Mouse (Mus musculus) lung, postnatal 36 days (tissue): Measurements from ENCODE around the gene Ccdc102a.

Source experiments
- DNase-seq: peaks from one replicate; pipeline ENCODE4 v3.0.0; 2022; ENCODE audit warnings: mixed read lengths

The Ccdc102a gene

DNA sequence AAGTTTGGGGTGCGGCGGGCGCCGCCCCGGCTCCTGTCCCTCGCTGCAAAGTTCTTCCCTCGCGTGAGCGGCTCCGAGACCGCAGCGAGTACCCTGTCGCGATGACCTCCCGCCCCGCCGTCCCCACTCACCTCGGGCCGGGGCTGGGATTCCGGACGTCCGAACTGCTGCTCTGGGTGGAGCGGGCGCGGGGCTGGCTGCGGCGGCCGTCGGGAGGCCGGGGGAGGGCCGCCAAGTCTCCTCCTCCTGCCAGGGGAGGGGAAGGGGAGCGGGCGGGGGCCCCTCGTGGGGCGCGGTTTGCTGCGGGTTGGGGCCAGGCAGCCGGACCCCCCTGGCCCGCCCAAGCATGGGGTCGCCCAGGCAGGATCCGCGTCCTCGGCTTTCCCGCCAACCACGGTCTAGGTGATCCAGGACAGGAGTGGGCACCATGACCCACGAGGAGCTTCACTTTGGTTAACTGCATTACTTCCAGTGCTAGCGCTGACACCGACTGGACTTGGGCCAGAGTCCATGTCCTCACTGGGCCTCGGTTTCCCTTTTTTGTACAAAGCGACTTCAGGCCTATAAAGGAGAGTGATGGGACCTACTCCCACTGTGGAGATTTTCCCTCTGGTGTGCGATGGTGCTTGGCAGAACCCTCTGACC lies at the start of gene Ccdc102a:
Gene Ccdc102a (minus strand): TSS at position 248 of the 645 bp plus-strand sequence.
- DNase-seq: peak; percentile 50

GRCm38 (mm10) chr8:94967554-94967953 lies 49.7 kb upstream of the Ccdc102a start:
- peak; percentile 89 for DNase-seq

- DNase-seq: peak; percentile 68
Measured at GRCm38 (mm10) chr8:94967071-94967470, 49.2 kb upstream of the Ccdc102a start.

DNA sequence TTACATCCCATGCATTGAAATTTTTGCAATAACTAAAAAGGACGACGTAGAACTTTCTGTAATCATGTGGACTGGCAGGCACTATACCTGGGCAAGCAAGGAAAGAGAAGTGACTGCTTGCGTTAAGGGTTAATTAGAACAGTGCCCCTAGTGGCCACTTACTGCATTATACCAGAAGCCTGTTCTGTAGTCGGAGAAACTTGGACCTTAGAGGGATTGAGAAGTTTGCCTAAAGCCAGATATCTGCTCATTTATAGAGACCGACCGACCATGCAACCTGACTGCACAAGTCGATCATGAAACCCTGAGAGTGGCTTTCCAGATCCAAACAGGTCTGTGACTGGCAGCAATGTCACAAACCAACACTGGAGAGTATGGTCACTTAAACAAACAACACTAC lies 48.7 kb upstream of the Ccdc102a start:
- DNase-seq: peak; percentile 76

DNA sequence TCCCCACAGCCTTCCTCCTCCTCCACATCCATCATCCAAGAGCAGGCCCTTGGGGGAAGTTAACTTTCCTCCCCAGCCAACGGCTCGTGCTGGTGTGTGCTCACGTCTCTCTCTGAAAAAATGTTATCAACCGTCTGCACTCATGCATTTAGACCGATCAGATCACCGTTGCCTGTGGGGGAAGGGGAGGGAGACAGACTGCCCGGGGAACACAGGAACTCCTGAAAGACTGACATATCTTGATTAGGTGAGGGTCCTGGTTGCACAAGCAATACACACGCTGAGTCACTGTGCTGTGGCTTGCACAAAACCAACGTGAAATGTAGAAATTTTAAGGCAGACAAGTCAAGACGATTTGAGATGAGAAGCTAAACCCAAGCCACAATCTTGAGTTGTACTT lies 46.9 kb upstream of the Ccdc102a start:
- DNase-seq: no peak

DNA sequence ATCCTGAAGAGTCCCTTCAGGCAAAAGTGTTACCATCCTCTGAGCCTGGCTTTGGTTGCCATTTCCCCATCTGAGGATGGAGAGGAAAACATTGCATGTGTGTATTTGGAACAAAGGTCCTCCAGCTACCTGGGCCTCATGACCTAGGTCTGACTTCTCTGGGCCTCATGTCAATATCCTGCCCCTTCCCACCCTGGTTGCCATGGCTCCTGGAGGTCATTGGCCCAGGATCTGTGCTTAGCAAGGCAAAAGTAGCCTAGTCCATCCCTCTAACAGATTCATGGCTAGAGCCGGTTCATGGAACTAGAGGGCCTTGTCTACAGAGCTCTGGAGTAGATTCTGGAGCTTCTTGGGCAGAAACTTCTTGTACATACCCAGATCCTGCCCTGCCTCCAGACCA lies 44.3 kb upstream of the Ccdc102a start:
- no peak for DNase-seq

DNA sequence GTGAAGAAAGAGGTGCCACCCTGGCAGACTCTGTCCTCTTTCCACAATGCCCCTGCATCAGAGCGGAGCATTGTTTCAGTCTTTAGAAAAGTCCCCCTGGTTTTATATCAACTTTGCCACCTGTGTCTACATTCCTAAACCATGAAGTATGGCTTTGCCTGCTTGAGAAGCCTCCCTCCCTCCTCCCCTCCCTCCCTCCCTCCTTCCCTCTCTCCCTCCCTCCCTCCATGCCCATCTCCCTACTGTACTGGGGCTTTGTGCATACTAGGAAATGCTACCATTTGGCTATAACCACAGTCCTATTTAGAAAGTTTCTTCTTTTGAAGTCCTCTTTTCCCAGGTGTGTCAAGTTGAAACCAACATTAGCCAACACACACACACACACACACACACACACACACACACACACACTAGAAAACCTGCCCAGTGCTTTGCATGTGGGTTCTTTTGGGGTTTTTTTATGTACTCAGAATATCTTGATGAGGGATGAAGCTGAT lies 38.2 kb upstream of the Ccdc102a start:
- no peak for DNase-seq

- DNase-seq: peak; percentile 82
Measured at GRCm38 (mm10) chr8:94954921-94955758, 37.2 kb upstream of the Ccdc102a start.

DNA sequence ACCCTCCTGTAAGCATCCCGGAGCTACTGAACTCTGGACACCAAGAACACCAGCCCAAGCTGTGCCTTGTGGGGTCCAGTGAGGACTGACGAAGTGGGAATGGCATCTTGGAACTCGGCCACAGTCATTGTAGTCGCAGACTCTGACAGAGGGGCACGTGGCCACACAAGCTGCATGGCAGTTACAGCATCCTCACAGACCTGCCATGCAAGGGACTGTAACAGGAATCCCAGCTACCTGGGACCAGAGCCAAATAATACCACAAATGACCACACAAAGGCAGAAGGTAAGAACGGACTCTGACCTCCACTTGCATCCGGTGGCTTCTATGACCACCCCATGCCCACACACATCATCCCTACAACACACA lies 36.5 kb upstream of the Ccdc102a start:
- DNase-seq: peak; percentile 65

GRCm38 (mm10) chr8:94953624-94954367 lies 35.9 kb upstream of the Ccdc102a start:
- DNase-seq: no peak

GRCm38 (mm10) chr8:94952086-94952485 lies 34.2 kb upstream of the Ccdc102a start:
- DNase-seq: no peak

DNA sequence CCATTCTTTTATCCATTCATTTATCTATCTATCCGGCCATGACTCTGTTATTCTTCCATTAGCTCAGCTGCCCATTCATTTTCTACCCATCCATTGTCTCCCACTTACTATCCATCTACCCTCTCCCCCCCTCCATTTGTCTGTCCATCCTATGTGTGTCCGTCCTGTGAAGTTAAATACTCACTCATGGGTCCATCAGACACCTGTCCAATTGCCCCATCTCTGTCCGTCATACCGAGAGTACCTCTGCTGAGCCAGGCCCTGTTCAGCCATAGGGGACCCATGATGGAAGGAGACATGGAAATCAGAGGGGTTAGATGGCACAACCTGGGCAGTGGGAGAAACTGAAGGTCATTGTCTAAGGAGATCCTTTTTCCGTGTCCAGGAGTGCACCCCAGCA lies 32.6 kb upstream of the Ccdc102a start:
- no peak for DNase-seq

- peak; percentile 88 for DNase-seq
Measured at GRCm38 (mm10) chr8:94950046-94950445, 32.1 kb upstream of the Ccdc102a start.

- DNase-seq: no peak
Measured at GRCm38 (mm10) chr8:94949010-94949409, 31.1 kb upstream of the Ccdc102a start.

DNA sequence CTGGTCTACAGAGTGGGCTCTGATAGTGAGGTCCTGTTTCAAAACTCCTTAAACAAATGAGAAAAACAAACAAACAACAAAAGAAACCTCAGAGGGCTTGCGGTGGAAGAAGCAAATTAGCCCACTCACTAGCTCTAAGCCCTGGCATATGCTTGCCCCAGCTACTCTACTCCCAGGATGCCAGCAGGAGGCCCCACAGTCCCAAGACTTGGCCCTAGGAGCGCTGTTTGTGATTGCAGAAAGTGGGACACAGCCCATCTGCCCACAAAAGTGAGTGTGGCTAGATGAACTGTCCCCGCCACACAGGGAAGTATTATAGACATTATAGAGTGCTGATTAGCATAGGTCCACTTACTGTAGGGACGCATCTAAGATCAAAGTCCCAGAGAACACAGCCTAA lies 30.5 kb upstream of the Ccdc102a start:
- no peak for DNase-seq

DNA sequence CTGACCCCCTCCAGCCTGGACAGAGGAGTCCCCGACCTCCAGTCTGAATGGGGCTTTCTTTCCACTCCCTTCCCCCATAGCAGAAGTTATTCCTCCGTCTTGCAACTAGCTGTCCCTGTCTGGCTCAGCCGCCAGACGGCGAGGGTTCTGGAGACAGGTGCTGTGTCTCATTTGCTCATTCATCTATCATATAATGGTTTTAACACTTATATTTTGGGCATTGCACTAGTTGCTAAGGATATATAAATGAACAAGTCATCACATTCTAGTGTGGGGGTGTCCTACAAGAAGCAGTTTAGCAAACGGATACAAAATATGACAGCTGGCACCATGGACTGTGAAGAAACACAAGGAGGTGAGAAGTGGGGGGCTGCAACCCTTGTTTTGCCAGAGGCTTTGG lies 27.3 kb upstream of the Ccdc102a start:
- no peak for DNase-seq

- peak; percentile 77 for DNase-seq
Measured at GRCm38 (mm10) chr8:94942566-94942965, 24.7 kb upstream of the Ccdc102a start.

- no peak for DNase-seq
Measured at GRCm38 (mm10) chr8:94935172-94935571, 17.3 kb upstream of the Ccdc102a start.

DNA sequence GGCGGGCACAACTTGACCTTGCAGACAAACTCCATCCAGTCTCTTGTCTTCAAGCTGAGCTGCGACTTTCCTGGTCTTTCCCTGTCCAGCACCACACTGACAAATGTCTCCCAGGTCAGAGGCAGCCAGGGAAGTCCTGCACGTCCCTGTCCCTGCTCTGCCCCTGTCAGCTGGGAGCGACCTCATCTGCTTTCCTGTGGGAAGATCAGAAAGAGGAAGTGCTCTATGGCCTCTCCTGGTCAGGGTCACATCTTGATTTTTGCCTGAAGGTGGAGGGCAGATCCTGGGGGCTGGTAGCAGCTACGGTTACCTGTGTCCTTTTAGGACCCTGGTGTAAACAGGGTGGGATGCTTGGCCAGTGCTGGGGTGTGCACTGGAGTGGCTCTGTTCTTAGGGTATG lies 16.0 kb upstream of the Ccdc102a start:
- DNase-seq: no peak

GRCm38 (mm10) chr8:94928227-94928626 lies 10.3 kb upstream of the Ccdc102a start:
- no peak for DNase-seq

DNA sequence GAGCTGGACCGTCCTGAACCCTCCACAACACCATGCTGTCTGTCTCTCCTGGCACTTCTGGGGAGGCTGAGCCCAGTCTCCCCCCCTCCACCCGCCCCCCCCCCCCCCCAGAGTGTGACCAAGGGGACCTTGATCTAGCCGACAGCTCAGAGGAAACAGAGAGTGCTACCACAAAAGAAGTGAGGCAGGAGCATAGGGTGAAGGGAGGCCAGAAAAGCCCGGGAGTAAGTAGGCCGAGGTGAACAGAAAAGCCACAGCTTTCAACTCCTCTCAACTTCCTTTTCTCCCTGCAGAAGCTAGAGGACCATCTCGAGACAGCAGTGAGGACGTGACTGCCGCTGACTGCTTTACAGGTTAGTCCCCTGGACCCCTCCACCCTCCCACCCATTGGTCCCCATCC lies 5.5 kb upstream of the Ccdc102a start, which contains the start of gene Adgrg5:
Gene Adgrg5 (plus strand): TSS at position 290 of the 400 bp plus-strand sequence.
- no peak for DNase-seq

DNA sequence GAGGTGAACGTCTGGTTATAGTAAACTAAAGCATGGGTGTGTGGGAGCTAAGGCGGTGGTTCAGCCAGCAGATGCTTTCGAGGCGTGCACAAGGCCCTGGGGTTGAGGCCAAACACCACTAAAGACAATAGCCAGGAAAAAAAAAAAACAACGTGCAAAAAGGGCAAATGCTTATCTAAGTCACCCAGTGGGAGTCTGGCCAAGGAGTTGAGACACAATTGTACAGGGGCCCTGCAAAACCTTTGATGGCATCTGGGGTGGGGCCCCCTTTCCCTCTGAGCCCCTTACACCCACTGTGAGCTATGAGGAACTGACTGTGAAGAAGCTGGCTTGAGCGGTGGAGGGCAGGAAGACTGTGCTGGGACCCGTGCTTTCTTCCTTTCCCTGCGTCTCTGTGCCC lies 4.7 kb upstream of the Ccdc102a start:
- DNase-seq: peak; percentile 70

DNA sequence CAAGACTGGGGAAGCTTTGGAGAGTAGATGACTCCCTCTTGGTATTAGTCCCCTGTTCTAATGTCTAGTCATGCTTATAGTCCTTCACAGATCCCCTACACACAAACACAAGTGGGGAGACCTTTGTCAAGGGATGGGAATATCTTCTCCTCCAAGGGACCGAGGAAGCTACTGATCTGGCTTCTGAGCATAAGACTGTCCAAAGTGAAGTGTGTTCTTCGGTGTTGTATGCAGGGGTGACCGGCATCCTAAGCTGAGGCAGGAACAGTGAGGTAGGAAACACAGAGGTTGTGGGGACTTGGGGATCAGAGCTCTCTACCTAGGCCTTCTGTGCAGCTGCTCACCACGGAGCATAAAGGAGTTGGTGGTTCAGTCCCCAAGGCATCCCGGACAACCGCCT lies 4.3 kb upstream of the Ccdc102a start:
- no peak for DNase-seq
